Mouse (Mus musculus) cerebellum, postnatal 14 days (tissue): ENCODE results near the gene Cdc16.

ENCODE experiments used
- DNase-seq, 2 experiments: peaks; one replicate each; pipeline ENCODE4 v3.0.0; 2021; ENCODE audit warnings: mixed read lengths in 2 of 2

Gene Cdc16

GRCm38 (mm10) chr8:13828598-13829172 lies 71.2 kb downstream of the Cdc16 start:
- no peak for DNase-seq
